Mouse (Mus musculus) CH12F3 (cell line): ENCODE measurements around the gene Dlgap5.

Experiments used
- in situ Hi-C: fragments of 300-500 bp; cut with MboI; formaldehyde crosslinking; loops from 2 replicates; pipeline ENCODE4 v1.14.3; 2020; ENCODE audit warnings: low sequenced_read_pairs

Gene Dlgap5

DNA sequence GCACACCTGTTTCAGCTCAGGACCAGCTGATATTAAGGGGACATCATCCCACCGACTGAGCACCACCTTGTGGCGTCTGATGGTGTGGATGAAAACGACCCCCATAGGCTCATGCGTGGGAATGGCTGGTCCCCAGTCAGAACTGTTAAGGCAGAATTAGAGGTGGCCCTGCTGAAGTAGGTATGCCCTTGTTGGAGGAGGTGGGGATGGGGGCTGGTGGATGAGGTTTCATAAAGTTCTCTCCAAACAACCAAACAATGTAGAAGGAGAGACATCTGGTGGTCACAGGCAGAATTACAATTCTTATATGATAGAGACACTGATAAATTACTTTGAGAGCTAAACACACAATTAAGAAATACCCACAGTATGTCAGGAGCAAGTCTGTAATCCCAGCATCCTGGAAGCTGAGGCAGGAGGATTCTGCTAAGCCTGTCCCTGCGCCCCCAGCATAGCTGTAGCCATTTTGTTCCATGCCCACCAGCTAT lies 22.0 kb downstream of the Dlgap5 start:
- in situ Hi-C loops: no loop called here

- in situ Hi-C loops: no loop called here
Measured at GRCm38 (mm10) chr14:47395462-47396026, 22.7 kb downstream of the Dlgap5 start.

GRCm38 (mm10) chr14:47395007-47395406 lies 23.2 kb downstream of the Dlgap5 start:
- in situ Hi-C loops: no loop called here

DNA sequence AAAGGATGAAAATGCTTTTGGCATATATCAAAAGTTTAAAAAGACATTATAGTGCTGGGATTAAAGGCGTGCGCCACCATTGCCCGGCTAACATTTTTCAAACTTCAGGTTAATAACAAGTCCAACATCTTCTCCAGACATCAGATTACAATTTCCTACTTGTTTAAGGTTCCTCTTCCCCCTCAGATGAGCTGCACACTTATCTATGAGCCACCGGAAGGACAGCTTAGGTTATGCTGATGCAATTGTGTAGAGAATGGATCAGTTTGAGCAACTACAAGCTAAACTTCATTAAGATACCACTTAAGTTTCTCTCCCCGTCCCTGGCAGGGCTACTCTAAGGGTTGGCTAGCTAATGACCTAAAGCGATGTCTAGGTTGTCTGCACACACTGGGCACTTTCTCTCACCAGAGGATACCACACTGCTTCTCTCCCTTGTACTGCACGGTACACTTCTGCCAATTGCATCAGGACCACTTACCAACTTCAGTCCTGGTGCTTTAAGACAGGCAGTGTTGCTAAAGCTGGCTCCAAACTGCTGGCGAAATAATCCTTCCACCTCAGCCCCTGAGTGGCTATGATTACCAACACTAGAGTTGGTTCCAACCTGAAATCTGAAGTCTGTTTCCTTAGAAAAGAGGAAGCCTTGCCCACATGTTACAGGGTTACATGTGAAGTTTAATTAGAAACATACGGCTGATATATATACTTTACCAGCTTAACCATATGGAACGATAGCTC lies 24.7 kb downstream of the Dlgap5 start:
- in situ Hi-C loops: no loop called here

- in situ Hi-C loops: no loop called here
Measured at GRCm38 (mm10) chr14:47386125-47386524, 32.1 kb downstream of the Dlgap5 start.

DNA sequence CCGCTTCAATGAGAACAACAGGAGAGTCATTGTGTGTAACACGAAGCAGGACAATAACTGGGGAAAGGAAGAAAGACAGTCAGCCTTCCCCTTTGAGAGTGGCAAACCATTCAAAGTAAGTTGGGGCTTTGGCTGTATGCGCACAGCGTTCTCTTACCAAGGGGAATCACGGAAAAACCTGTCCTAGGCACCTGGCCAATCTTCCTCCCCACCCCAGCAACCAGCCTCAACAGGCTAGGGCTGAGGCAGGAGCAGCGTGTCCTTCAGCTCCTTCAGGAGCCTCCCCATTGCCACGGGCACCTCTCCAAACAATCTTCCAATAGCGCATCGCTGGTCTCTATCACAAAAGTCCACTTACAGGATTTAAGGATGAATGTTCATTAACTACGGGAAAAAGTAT lies 33.6 kb downstream of the Dlgap5 start:
- in situ Hi-C loops: no loop called here

- in situ Hi-C loops: no loop called here
Measured at GRCm38 (mm10) chr14:47383911-47384310, 34.3 kb downstream of the Dlgap5 start.

GRCm38 (mm10) chr14:47378336-47378735 lies 39.9 kb downstream of the Dlgap5 start:
- in situ Hi-C loops: no loop called here

DNA sequence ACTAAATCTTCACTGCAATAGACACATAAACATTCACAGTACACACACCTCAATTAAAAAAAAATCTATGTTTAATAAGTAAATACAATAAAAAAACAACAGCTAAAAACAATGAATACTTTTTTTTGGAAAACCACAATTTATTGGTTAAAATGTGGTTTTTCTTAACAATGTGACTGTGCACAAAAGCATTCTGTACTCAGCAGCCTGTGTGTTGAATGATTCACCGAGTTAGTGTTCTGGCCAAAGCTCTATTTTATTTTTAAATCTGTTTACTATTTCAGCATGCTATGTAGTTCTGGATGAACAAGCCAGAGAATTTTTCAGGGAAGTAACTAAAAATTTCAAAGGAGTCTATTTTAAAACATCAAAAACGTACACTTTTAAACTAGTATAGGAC lies 41.7 kb downstream of the Dlgap5 start:
- in situ Hi-C loops: no loop called here

DNA sequence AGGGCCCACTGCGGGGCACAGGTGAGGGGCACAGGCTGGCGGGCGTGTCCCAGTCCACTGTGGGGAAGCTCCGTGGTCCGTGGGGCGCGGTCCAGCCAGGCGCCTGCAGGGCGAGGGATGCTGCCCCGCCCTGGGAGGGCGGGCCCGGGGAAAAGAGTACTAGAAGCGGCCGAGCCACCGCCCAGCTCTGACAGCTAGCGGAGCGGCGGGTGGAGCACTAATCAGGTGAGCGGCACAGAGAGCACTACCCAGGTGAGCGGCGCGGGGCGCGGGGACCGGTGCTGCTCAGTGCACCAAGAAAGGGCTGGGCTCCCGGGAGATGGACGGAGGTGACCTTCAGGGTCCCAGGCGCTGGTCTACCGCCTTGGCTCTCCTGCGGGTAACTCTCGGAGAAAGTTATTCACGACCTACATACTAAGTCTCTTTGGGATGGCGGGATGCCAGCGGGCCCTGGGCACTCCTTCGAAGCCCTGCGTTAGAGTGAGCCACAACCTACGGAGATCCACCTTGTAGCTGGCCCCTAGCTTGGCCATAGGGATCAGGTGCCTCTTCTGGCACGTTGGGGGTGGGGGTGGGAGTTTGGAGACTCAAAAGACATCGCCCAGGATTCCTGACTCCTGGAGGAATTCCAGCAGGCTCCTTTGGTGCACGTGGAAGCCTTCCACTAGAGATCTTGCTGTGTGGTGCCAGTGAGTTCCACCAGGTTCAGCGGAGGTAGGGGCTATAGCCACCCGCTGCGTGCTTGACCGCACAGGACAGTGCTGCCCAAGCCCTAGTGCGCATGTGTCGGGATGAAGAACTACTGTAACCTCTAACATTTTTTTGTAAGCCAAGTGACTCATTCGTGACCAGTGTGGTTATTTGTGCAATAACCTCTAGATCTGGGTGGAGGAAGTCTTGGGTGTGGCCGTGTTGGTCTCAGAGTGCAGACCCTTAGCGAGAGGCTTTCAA lies 44.2 kb downstream of the Dlgap5 start:
- in situ Hi-C loops: no loop called here

GRCm38 (mm10) chr14:47371689-47372088 lies 46.5 kb downstream of the Dlgap5 start:
- in situ Hi-C loops: no loop called here

DNA sequence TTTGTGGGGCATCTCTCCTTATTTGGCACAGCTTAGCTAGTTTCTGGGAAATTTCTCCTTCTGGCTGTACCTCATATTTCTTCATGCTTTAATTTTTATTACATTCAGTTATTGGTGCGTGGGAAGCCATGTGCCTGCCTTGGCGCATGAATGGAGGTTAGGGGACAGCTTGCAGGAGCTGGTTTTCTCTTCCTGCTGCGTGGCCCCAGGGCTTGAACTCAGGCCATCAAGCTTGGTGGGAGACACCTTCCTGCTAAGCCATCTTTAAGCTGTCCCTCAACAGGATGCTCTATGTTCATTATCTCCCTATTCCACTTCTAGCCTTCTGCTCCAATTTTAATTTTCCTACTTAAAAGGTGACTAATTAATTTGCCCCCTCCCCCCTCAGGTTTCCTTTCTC lies 47.4 kb downstream of the Dlgap5 start:
- in situ Hi-C loops: no loop called here

- in situ Hi-C loops: no loop called here
Measured at GRCm38 (mm10) chr14:47369741-47370140, 48.5 kb downstream of the Dlgap5 start.

GRCm38 (mm10) chr14:47367461-47367860 lies 50.7 kb downstream of the Dlgap5 start, which contains the start of gene Lgals3:
Lgals3 (plus strand) TSS chr14:47367751.
- in situ Hi-C loops: no loop called here

DNA sequence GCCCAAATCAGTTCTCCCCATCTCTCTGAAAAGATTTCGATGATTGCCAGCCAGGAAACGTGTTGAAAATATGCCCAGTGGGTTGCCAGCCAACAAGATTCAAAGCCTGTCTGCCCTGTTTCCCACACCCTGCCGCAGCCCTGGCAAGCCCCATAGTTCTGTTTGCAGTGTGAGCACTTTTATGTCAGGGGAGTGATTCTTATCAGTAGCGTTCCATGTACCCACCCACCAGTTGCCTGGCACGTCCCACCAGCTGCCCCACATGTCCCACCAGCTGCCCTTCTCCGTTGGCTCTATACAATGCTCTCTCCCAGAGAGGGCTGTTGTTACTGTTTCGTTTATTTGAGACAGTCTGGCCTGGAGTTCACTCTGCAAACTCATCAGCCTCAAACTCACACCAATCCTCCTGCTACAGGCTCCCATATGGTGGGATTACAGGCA lies 51.3 kb downstream of the Dlgap5 start:
- in situ Hi-C loops: no loop called here

DNA sequence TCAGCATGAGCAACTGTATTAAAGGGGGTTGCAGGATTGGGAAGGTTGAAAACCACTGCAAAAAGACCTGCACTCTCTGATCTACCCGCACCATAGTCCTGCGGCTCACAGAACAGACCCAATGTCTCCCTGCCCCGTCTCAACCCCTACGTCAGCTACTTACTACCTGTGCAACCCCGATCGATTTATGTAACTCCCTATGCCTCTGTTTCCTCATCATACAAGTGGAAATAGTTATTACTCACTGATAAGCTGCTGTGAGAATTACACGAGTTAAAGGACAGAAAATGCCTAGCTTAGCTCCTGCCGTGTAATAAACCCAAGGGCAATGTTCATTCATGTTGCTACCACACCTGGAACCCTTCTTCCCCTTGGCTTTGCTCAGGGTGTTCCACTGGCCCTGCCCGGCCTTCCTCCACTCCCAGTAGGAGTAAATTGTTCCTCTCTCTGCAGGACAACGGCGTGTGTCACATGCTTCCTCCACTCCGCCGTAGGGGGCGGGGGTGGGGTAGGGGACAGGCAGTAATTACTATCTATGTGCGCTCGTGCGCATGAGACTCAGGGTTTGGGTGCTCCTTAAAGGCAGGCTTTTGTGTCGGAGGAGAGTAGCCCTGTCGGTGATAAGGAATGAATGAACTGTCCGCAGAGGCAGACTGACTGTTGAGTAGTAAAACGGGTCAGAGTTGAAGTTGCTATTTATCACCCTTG lies 53.3 kb downstream of the Dlgap5 start:
- in situ Hi-C loops: no loop called here

GRCm38 (mm10) chr14:47361899-47362298 lies 56.3 kb downstream of the Dlgap5 start:
- in situ Hi-C loops: no loop called here

DNA sequence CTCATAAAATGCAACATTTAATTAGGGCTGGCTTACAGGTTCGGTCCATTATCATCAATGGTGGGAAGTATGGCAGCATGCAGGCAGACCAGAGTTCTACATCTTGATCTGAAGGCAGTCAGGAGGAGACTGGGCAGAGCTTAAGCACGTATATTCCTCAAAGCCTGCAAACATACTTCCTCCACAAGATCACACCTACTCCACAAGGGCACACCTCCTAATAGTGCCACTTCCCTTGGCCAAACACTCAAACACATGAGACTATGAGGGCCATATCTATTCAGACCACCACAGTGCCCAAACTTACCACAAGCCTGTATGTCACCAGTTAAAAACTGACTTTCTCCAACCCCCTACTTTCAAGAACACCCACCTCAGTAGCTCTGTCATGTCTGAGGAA lies 56.8 kb downstream of the Dlgap5 start:
- in situ Hi-C loops: no loop called here

DNA sequence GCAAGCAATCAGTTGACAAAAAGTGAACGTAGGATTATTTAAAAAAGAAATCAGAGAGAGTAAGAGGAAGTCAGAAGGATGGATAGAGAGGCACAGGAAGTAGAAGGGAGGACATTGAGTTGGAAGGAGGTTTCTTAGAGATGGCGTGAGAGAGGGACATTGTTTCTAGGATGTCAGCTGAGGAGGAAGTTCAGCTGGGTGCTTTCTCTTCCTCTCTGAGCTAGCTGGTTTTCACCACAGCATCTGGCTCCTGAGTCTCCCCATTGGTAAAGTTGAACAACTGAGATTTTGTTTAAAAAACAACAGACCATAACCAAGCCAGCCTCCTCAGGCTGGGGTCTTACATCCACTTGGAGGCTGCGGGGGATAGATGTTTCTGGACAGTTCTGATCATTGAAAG lies 58.6 kb downstream of the Dlgap5 start:
- in situ Hi-C loops: no loop called here

DNA sequence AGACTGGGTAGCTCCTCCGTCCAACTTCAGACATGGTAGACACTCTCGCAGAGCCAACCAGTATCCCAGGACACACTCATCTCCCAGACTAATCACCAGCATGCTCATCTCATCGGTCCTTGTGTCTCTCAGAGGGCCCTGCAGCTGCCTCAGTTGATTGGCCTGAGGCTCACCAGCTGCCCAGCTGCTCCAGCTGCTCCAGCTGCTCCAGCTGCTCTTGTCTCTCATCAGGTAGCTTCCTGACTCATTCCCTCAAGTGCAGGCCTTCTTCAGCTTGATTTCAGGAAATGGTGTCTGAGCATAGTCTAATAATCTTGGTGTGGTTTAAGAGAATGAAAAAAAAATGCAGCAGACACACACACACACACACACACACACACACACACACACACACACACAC lies 61.6 kb downstream of the Dlgap5 start:
- in situ Hi-C loops: no loop called here

DNA sequence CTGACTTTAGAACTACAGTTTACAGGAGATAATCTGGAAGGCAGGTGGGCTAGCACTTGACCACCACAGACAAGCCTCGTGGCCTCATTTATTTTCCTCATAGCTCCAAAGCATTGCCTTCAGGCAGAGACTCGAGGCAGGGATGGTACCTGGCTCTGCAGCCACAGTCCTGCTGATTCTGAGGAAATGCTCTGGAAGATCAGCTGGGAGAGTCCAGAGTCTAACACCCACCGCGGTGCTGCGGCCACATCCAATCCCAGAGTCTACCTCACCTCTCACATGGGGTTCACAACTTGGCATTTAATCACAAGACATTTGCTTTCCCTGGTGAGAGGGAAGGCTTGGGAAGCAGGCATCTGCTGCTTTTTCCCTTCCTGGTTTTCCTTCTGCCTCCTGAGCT lies 63.3 kb downstream of the Dlgap5 start:
- in situ Hi-C loops: no loop called here
